Mouse (Mus musculus) liver, embryonic 13.5 days (tissue): ENCODE results near the gene Kifap3. TPM values are rescaled to one million over a fixed set of nuclear protein-coding genes. Genes with fewer than 3 reads are reported as not detected.
A peak's percentile ranks its signal among the peaks of the same experiment; 100 is the strongest.
"Not testable (repeated sequence)": the region's sequence is repeated elsewhere in the genome, so short reads cannot be mapped to it uniquely, and the experiment has no call there.

ENCODE experiments used
- ATAC-seq: fragments of 200-750 bp; cut with Nextera tagmentation; 2 replicates; pipeline ENCODE4 v1.8.0; 2017; ENCODE audit warnings: low read depth, mild to moderate bottlenecking, moderate number of reproducible peaks, moderate library complexity
- DNase-seq: peaks from one replicate; pipeline ENCODE4 v3.0.0; 2022
- H3K27ac ChIP-seq: fragments of 300-500 bp; sonication (generic); 2 replicates; pipeline ENCODE4 v1.5.1; 2015; ENCODE audit warnings: moderate library complexity, mild to moderate bottlenecking, inconsistent platforms
- H3K27me3 ChIP-seq: fragments of 300-500 bp; sonication (generic); 2 replicates; pipeline ENCODE4 v1.6.1; 2015; ENCODE audit warnings: mild to moderate bottlenecking, inconsistent platforms
- H3K36me3 ChIP-seq: fragments of 300-500 bp; sonication (generic); 2 replicates; pipeline ENCODE4 v1.6.1; 2015; ENCODE audit warnings: mild to moderate bottlenecking, inconsistent platforms
- H3K4me1 ChIP-seq: fragments of 300-500 bp; sonication (generic); replicated peaks from 2 replicates; pipeline ENCODE4 v1.6.1; 2015; ENCODE audit warnings: inconsistent platforms
- H3K4me2 ChIP-seq: fragments of 300-500 bp; sonication (generic); 2 replicates; pipeline ENCODE4 v1.6.1; 2015; ENCODE audit warnings: inconsistent platforms, mild to moderate bottlenecking, moderate library complexity
- H3K4me3 ChIP-seq: fragments of 300-500 bp; sonication (generic); replicated peaks from 2 replicates; pipeline ENCODE4 v1.5.1; 2015; ENCODE audit warnings: mild to moderate bottlenecking, inconsistent platforms
- H3K9ac ChIP-seq: fragments of 300-500 bp; sonication (generic); 2 replicates; pipeline ENCODE4 v1.6.1; 2015; ENCODE audit warnings: mild to moderate bottlenecking, inconsistent platforms
- H3K9me3 ChIP-seq: fragments of 300-500 bp; sonication (generic); replicated peaks from 2 replicates; pipeline ENCODE4 v1.6.1; 2016; ENCODE audit warnings: inconsistent platforms
- WGBS: fragments of 180-500 bp; shearing (Covaris S2); methylation state at CpG from one replicate; pipeline ENCODE4 v1.1.7; 2015; ENCODE audit not compliant: insufficient replicate concordance; 5-methylcytosine and 5-hydroxymethylcytosine counted together
- polyA plus RNA-seq: library from polyadenylated mRNA; unstranded; fragments of >200 nt; fragmentation: Nextera tagmentation; extraction: Ambion mirVana; gene quantifications from 2 replicates; pipeline ENCODE4 v1.2.1, GENCODE M21; 2015

Kifap3 gene
- polyA plus RNA-seq, 1 experiment from 2014 or later, result 3.3 TPM

DNA sequence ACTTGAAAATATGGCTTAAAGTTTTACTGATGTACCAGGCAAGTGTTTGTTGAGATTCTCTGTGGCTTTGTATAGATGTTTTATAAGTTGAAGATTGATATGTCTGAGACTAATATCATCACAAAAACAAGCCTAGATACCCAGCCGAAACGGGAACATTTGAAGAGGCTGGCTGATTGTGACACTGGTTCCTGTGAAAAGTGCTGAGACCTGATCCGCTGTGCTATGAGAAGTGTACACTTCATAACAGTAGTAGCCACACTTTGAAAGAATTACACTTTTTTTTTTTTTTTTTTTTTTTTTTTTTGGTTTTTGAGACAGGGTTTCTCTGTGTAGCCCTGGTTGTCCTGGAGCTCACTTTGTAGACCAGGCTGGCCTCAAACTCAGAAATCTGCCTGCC is 59.1 kb downstream of the Kifap3 start:
- 80% methylated on average over 3 of the region's 3 CpGs for WGBS
- H3K4me2 ChIP-seq, DNase-seq, H3K36me3 ChIP-seq, ATAC-seq, H3K9ac ChIP-seq, H3K27me3 ChIP-seq, H3K9me3 ChIP-seq, H3K4me3 ChIP-seq, H3K27ac ChIP-seq: not testable (repeated sequence)
- peaks cover 12% of the 10 kb centered on the region for H3K4me1 ChIP-seq

DNA sequence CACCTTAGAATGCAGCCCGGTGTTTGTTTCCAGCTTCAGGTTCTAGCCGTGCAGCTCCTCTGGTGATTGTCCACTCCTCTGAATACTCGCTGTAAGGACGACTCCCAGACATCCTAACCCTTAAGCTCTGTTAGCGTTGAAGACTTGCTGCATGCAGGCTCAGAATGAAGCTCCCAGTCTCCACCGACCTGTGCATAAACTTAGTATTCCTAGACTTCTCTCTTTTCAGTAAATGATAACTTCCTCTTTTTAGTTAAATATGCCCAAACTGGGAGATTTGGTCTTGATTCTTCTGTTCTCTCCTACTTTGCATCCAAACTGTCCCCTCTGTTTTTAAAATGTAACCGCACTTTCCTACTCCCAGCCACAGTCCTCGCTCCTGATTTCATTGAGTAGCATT is 61.2 kb downstream of the Kifap3 start:
- ATAC-seq, result no peak
- no peak for DNase-seq
- no peak overlapping the region for H3K4me2 ChIP-seq
- H3K4me3 ChIP-seq, result no peak overlapping the region
- 70% methylated on average over 8 of the region's 8 CpGs for WGBS
- H3K27me3 ChIP-seq, result no peaks in the 10 kb centered on the region
- no peaks in the 10 kb centered on the region for H3K9me3 ChIP-seq
- 0 out of 2 replicates have a peak, but pooled peaks cover 3% of the 10 kb centered on the region for H3K4me1 ChIP-seq
- no peak overlapping the region for H3K9ac ChIP-seq
- no peaks in the 10 kb centered on the region for H3K36me3 ChIP-seq
- H3K27ac ChIP-seq, result no peak overlapping the region

DNA sequence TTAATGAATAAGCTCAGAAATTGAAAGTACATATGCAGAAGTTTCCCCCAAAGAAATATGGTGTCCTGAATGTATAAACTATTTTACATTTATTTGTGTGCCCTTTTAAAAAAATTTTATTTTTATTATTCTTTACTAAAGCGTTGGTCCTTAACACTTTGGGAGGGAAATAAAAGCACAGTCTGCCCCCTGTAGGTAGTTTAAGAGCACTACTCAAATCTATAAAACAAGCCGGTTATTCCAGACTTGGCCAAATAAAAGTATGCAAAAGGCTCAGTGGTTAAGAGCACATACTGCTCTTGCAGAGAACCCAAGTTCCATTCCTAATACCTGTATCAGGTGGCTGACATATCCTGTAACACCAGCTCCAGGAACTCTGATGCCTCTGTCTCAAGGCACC is 62.9 kb downstream of the Kifap3 start:
- ATAC-seq, result no peak
- no peaks in the 10 kb centered on the region for H3K9me3 ChIP-seq
- no peaks in the 10 kb centered on the region for H3K27me3 ChIP-seq
- 50% methylated on average over 2 of the region's 2 CpGs for WGBS
- DNase-seq, result no peak
- no peak overlapping the region for H3K27ac ChIP-seq
- no peaks in the 10 kb centered on the region for H3K36me3 ChIP-seq
- no peak overlapping the region for H3K4me3 ChIP-seq
- H3K9ac ChIP-seq, result no peak overlapping the region
- no peak overlapping the region for H3K4me2 ChIP-seq
- H3K4me1 ChIP-seq, result no peaks in the 10 kb centered on the region

DNA sequence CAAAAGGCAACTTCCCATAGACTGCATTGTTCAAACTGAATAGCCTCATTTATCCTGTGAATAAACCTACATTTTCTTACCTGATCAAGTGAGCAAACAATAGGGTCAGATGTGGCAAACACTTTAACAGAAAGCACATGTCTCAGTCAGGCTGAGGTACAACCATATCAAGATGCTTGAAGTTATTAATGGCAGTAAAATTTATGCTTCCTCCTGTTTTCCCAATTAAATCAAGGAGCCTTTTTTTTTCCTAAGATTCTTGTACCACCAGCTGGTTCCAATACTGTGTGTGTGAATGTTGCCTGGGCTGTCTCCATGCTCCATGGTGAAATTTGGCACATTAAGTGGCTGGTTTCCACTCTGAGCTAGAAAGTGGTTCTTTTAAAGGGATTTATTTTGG is 64.5 kb downstream of the Kifap3 start:
- Histone ChIP-seq H3K4me2 (no peak overlapping the region), H3K27ac (no peak overlapping the region), H3K4me1 (no peaks in the 10 kb centered on the region), H3K36me3 (no peaks in the 10 kb centered on the region), H3K9me3 (no peaks in the 10 kb centered on the region), H3K27me3 (no peaks in the 10 kb centered on the region), H3K9ac (no peak overlapping the region), H3K4me3 (no peak overlapping the region)
- DNase-seq (no peak), ATAC-seq (no peak)

DNA sequence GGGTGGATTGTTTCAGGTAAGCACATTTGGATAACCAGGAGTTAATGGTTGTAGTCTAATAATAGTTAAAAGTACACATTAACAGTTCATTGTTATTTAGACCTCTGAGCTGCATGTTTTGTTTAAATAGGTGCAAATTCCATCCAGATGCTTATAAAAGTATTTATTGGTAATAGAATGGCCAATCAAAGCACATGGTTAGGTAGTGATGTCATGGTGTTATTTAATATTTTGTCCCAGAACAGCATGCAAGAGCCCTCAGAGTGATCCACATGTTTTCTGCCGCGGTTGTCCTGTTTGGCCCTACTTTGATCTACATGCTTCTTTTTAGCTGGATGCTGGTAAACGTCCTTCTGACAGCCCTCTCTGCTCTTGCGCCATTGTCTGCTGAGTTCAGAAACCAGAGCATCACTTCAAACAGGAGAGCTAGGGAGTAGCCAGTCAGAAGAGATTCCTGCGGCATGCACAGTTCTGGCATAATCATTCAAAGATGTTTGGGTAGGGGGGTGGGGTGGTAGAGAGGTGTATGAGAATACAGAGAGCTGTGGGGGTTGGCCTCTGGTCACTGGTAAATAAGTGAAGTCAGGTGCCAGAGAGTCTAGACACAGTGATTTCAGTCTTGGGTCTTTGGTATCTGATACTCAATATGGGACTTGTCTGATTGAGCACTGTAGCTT is 73.6 kb downstream of the Kifap3 start:
- H3K4me2 ChIP-seq, result no peak overlapping the region
- H3K9me3 ChIP-seq, result no peaks in the 10 kb centered on the region
- no peak overlapping the region for H3K27ac ChIP-seq
- ATAC-seq, result no peak
- 72% methylated on average over 5 of the region's 5 CpGs for WGBS
- no peaks in the 10 kb centered on the region for H3K36me3 ChIP-seq
- H3K4me1 ChIP-seq, result no peaks in the 10 kb centered on the region
- H3K27me3 ChIP-seq, result no peaks in the 10 kb centered on the region
- H3K4me3 ChIP-seq, result no peak overlapping the region
- no peak overlapping the region for H3K9ac ChIP-seq
- DNase-seq, result no peak

DNA sequence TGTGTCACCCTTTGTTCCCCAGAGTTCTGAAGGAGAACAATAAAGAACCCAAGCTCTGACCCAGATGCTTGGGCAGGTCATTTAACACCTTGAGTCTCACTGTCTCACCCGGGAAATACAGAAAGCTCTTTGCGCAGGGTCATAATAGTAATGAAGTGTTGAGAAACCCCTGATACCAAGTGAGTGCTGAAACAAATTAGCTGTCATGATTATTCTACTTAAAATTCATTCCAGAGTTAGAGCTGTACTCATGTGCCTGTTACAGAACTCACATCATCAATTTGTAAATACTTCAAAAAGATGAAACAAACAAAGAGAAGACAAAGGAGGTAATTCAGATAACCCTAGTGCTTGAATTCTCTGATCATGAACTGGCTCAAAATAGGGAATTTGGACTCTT is 79.0 kb downstream of the Kifap3 start:
- Histone ChIP-seq H3K9me3 (no peaks in the 10 kb centered on the region), H3K4me1 (no peaks in the 10 kb centered on the region), H3K27me3 (no peaks in the 10 kb centered on the region), H3K4me2 (no peak overlapping the region), H3K36me3 (no peaks in the 10 kb centered on the region), H3K4me3 (no peak overlapping the region), H3K27ac (no peak overlapping the region), H3K9ac (no peak overlapping the region)
- 80% methylated on average over 2 of the region's 2 CpGs for WGBS
- no peak for ATAC-seq
- DNase-seq, result no peak

DNA sequence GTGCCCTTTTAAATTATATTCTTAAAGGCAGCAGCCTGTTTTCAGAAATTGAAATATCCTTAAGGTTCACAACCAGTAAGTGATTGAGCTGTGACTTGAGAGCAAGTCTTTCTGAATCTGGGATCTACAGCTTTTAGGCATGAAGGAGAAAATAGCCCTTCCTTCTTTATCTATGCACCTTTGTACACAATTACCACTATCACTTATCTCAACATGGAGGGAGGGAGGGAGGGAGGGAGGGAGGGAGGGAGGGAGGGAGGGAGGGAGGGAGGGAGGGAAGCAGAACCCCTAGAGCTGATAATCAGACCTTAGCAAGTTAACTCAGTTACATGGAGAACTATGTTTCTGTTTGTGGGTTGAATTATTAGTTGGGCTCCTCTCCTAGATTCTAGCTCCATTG is 82.2 kb downstream of the Kifap3 start:
- H3K4me3 ChIP-seq, result no peak overlapping the region
- no peaks in the 10 kb centered on the region for H3K9me3 ChIP-seq
- no peak overlapping the region for H3K4me2 ChIP-seq
- H3K36me3 ChIP-seq, result no peaks in the 10 kb centered on the region
- H3K27me3 ChIP-seq, result no peaks in the 10 kb centered on the region
- no peaks in the 10 kb centered on the region for H3K4me1 ChIP-seq
- peak; percentile 26; the same call in 1 of the 2 replicates for ATAC-seq
- DNase-seq, result no peak
- no peak overlapping the region for H3K9ac ChIP-seq
- no peak overlapping the region for H3K27ac ChIP-seq

DNA sequence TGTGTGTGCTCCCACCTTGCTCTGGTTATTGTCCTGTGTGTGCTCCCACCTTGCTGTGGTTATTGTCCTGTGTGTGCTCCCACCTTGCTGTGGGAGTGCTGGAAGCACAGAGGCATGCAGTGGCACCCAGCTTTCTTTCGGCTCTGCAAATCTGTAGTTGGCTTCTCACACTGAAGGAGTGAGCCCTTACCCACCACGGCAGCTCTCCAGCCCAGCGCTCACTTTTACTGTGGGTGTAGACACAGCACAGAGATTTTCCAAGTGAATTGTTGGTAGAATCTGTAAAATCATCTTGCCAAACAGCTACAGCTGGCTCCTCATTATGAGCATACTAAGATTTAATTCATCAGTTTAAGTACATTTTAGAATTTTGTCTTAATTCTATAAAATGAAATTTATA is 93.8 kb downstream of the Kifap3 start:
- Histone ChIP-seq H3K9me3 (no peaks in the 10 kb centered on the region), H3K4me3 (no peak overlapping the region), H3K36me3 (no peaks in the 10 kb centered on the region), H3K27ac (no peak overlapping the region), H3K4me2 (no peak overlapping the region), H3K9ac (no peak overlapping the region), H3K27me3 (no peaks in the 10 kb centered on the region), H3K4me1 (no peaks in the 10 kb centered on the region)
- WGBS, result 81% methylated on average over 3 of the region's 3 CpGs
- ATAC-seq, result no peak
- no peak for DNase-seq

DNA sequence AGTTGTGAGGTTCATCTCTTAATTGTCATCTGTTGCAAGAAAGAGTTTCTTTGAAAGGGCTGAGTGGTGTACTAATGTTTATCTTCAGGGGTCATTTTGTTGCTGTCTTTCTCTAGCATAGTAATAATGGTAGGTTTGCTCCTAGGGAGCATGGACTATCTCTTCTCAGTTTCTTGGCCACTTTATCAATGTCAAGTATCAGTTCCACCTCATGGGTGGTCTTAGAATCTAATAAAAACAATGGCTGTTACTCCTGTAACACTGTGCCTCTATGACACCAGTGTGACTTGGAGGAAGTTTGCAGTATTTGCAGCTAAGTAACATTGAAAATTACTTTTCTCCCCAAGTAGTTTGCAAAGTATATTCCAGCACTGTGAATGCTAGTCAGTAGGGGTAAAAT is 110.2 kb downstream of the Kifap3 start:
- Histone ChIP-seq H3K4me1 (no peaks in the 10 kb centered on the region), H3K9ac (no peak overlapping the region), H3K4me2 (no peak overlapping the region), H3K36me3 (no peaks in the 10 kb centered on the region), H3K27ac (no peak overlapping the region), H3K4me3 (no peak overlapping the region), H3K9me3 (no peaks in the 10 kb centered on the region), H3K27me3 (no peaks in the 10 kb centered on the region)
- no peak for ATAC-seq
- DNase-seq, result no peak

DNA sequence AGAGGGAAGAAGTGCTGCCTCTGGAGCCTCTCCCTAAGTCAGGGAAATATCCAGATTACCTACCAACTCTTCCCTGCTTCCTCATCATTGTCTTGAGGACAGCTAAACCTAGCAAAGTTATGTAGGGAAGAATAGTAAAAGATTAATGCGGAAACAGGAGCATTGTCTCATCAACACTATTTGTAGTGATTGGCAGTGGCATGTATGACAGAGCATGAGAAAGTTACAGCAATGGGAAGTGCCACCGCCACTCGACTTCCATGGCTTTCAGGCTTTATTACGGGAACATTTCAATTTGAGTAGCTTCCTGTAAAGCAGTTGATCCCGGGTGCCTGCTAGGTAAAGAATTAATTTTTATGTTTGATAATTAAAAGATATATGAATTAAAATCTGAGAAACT is 113.9 kb downstream of the Kifap3 start:
- H3K9ac ChIP-seq, result no peak overlapping the region
- H3K36me3 ChIP-seq, result no peaks in the 10 kb centered on the region
- 77% methylated on average over 5 of the region's 5 CpGs for WGBS
- no peak for DNase-seq
- no peaks in the 10 kb centered on the region for H3K27me3 ChIP-seq
- no peaks in the 10 kb centered on the region for H3K4me1 ChIP-seq
- no peak overlapping the region for H3K27ac ChIP-seq
- no peak for ATAC-seq
- no peaks in the 10 kb centered on the region for H3K9me3 ChIP-seq
- H3K4me2 ChIP-seq, result no peak overlapping the region
- no peak overlapping the region for H3K4me3 ChIP-seq

DNA sequence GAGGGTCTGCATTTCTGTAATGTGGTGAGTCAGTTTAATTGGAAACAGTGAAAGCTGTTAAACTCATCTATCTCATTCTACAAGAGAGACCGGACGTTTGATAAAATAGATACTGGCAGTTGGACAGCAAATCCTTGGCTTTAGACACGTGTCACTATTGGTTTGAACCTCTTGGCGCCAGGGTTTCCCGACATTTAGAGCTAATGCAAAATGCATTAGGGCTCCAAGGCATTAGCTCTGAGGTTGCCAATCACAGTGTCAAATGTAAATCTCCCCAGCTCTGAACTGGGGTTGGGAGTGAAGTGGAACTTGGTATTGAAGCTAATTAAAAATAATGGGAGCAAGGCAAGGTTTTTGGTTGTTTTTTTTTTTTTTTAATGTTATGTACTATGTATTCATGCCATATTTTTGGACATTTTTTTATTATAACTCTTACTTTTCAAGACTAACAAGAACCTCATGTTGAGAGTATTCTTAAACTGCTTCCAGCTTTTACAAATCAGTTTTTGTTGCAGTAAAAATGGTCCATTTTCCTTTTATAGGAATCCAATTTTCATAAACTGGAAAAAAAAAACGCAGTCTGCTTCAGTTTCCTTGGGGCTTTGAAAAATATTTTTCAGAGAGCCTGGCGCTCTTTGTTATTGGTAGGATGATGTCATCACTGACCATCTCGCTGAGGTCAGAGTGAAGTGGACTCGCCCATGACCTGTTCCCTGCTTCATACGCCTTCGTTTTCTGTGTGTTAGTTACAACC is 114.6 kb downstream of the Kifap3 start:
- H3K27ac ChIP-seq, result no peak overlapping the region
- no peak overlapping the region for H3K9ac ChIP-seq
- H3K4me1 ChIP-seq, result no peaks in the 10 kb centered on the region
- no peak overlapping the region for H3K4me3 ChIP-seq
- no peaks in the 10 kb centered on the region for H3K36me3 ChIP-seq
- DNase-seq (no peak), ATAC-seq (no peak)
- WGBS, result 72% methylated on average over 11 of the region's 11 CpGs
- no peaks in the 10 kb centered on the region for H3K9me3 ChIP-seq
- H3K4me2 ChIP-seq, result no peak overlapping the region
- no peaks in the 10 kb centered on the region for H3K27me3 ChIP-seq

DNA sequence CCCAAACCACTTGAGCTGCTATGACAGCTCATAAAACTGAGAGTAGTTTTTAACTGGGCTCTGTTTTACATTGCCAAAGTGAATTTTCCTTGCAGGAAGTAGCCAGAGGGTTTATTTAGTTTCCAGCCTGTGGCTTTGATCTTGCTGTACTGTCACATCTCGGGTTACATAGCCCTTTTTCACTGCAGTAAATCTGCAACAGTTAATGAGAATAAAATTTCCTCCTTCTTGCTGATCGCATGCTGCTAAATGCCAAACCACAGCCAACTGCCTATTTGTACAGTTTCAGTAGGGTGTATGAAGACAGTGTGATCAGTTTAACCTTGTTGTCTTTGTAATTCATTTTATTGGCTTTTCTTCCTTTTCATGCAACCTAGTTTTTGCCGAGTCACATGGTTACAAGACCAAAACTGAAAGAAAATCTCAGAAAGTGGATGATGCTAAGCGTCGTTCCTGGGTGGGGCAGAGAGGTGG is 118.9 kb downstream of the Kifap3 start:
- H3K9ac ChIP-seq, result no peak overlapping the region
- H3K27me3 ChIP-seq, result no peaks in the 10 kb centered on the region
- no peaks in the 10 kb centered on the region for H3K36me3 ChIP-seq
- no peak overlapping the region for H3K4me2 ChIP-seq
- WGBS, result 60% methylated on average over 5 of the region's 5 CpGs
- H3K9me3 ChIP-seq, result no peaks in the 10 kb centered on the region
- ATAC-seq (no peak), DNase-seq (no peak)
- H3K27ac ChIP-seq, result no peak overlapping the region
- H3K4me3 ChIP-seq, result no peak overlapping the region
- no peaks in the 10 kb centered on the region for H3K4me1 ChIP-seq
